ENCODE assay signal across 9 mouse cellular contexts in genomic region chr2:71026787-71027186, GRCm38 (mm10). TPM values are rescaled to one million over a fixed set of nuclear protein-coding genes. Genes with fewer than 3 reads are reported as not detected.
DNase-seq lines count a peak whose midpoint lies in the region; ATAC-seq and TF ChIP-seq lines count a peak whose summit lies in the region.
"Had no signal": no experiment of that assay in that cellular context is flagged by ENCODE, and none has a peak within 500 bp of the region (broad histone marks: within the 10 kb centered on the region; RNA-seq: fewer than 3 reads in every experiment).

No protein-coding gene starts in this region.

- 59% methylated on average over 5 of the region's 5 CpGs for WGBS in lung, postnatal 0 days
- 44% methylated on average over 5 of the region's 5 CpGs for WGBS in forebrain, embryonic 16.5 days
- WGBS in midbrain, embryonic 14.5 days, result 49% methylated on average over 5 of the region's 5 CpGs

- no peaks in the 10 kb centered on the region for H3K4me1 ChIP-seq in lung, postnatal 0 days (ENCODE audit: insufficient read depth, low read depth, low read length)
- peaks cover 7% of the 10 kb centered on the region for H3K4me1 ChIP-seq in forebrain, embryonic 16.5 days (replicated peaks; ENCODE audit: control insufficient read depth, insufficient read depth, low read length)
- H3K4me1 ChIP-seq in midbrain, embryonic 14.5 days (ENCODE audit: control insufficient read depth, insufficient read depth, low read length), result no peaks in the 10 kb centered on the region

- TF ChIP-seq CTCF in lung, postnatal 0 days (IDR thresholded peaks at IDR 0.05), result peak; percentile 40

- no peak for TF ChIP-seq EP300 in lung, postnatal 0 days (IDR thresholded peaks at IDR 0.05)

- H3K27ac ChIP-seq in lung, postnatal 0 days (ENCODE audit: low read length), result no peak overlapping the region
- no peak overlapping the region for H3K27ac ChIP-seq in forebrain, embryonic 16.5 days (ENCODE audit: low read length)
- H3K27ac ChIP-seq in midbrain, embryonic 14.5 days (replicated peaks; ENCODE audit: low read depth, low read length), result no peak overlapping the region
- H3K27ac ChIP-seq: neural tube, embryonic 13.5 days had no signal

- ATAC-seq in lung, postnatal 0 days, result peak; percentile 73
- peak; percentile 38; the same call in 1 of the 2 replicates for ATAC-seq in forebrain, embryonic 16.5 days
- no peak for ATAC-seq in midbrain, embryonic 14.5 days (ENCODE audit: low FRiP score, low TSS enrichment)

- H3K4me2 ChIP-seq in lung, postnatal 0 days (replicated peaks; ENCODE audit: low read depth, low read length), result no peak overlapping the region
- H3K4me2 ChIP-seq in forebrain, embryonic 16.5 days (ENCODE audit: low read length), result no peak overlapping the region
- no peak overlapping the region for H3K4me2 ChIP-seq in midbrain, embryonic 14.5 days (ENCODE audit: low read length)
- H3K4me2 ChIP-seq: neural tube, embryonic 13.5 days had no signal

- H3K27me3 ChIP-seq in lung, postnatal 0 days (replicated peaks; ENCODE audit: insufficient read depth, low read length), result no peaks in the 10 kb centered on the region
- H3K27me3 ChIP-seq in forebrain, embryonic 16.5 days (replicated peaks; ENCODE audit: control insufficient read depth, insufficient read depth, low read length), result no peaks in the 10 kb centered on the region
- H3K27me3 ChIP-seq in midbrain, embryonic 14.5 days (ENCODE audit: control insufficient read depth, insufficient read depth, low read length), result no peaks in the 10 kb centered on the region
- H3K27me3 ChIP-seq: neural tube, embryonic 13.5 days had no signal

- no peaks in the 10 kb centered on the region for H3K36me3 ChIP-seq in lung, postnatal 0 days (ENCODE audit: insufficient read depth, low read length)
- no peaks in the 10 kb centered on the region for H3K36me3 ChIP-seq in forebrain, embryonic 16.5 days (ENCODE audit: control insufficient read depth, insufficient read depth)
- H3K36me3 ChIP-seq in midbrain, embryonic 14.5 days (ENCODE audit: control insufficient read depth, insufficient read depth, low read length), result no peaks in the 10 kb centered on the region
- H3K36me3 ChIP-seq: neural tube, embryonic 13.5 days had no signal

- DNase-seq in lung, postnatal 0 days (ENCODE audit: low spot score), result peak; percentile 53
- DNase-seq in lung, postnatal 25 days (ENCODE audit: low spot score), result no peak
- DNase-seq in kidney, postnatal 14 days, result peak; percentile 34
- peak; percentile 64 for DNase-seq in midbrain, embryonic 14.5 days
- no peak for DNase-seq in urinary bladder, postnatal 14 days (ENCODE audit: low spot score)
- DNase-seq in cerebellum, adult 9-11 months, result no peak
- no peak for DNase-seq in adrenal gland, adult (ENCODE audit: inconsistent age in 2 of 2, low spot score in 1 of 2)

- H3K9ac ChIP-seq in lung, postnatal 0 days (replicated peaks; ENCODE audit: low read depth), result no peak overlapping the region
- no peak overlapping the region for H3K9ac ChIP-seq in forebrain, embryonic 16.5 days (replicated peaks; ENCODE audit: low read depth, low read length)
- H3K9ac ChIP-seq in midbrain, embryonic 14.5 days (replicated peaks; ENCODE audit: low read length), result no peak overlapping the region
- H3K9ac ChIP-seq: neural tube, embryonic 13.5 days had no signal

- H3K4me3 ChIP-seq in lung, postnatal 0 days (ENCODE audit: low read depth, low read length), result no peak overlapping the region
- no peak overlapping the region for H3K4me3 ChIP-seq in forebrain, embryonic 16.5 days (replicated peaks; ENCODE audit: low read length)
- no peak overlapping the region for H3K4me3 ChIP-seq in midbrain, embryonic 14.5 days (replicated peaks; ENCODE audit: low read depth, low read length)
- H3K4me3 ChIP-seq: neural tube, embryonic 13.5 days had no signal

- H3K9me3 ChIP-seq in lung, postnatal 0 days (ENCODE audit: low read length), result no peaks in the 10 kb centered on the region
- H3K9me3 ChIP-seq in forebrain, embryonic 16.5 days (ENCODE audit: control insufficient read depth, low read length), result no peaks in the 10 kb centered on the region
- H3K9me3 ChIP-seq in midbrain, embryonic 14.5 days (ENCODE audit: control insufficient read depth, low read length), result no peaks in the 10 kb centered on the region
- H3K9me3 ChIP-seq: neural tube, embryonic 13.5 days had no signal

RNA-seq across cellular contexts. Expression of gene Dcaf17, which starts 28.3 kb away (rescaled TPM):
- polyA plus RNA-seq in lung, postnatal 0 days (2015; fragmentation: Nextera tagmentation; extraction: Ambion mirVana), result 25.1 and 26.6 TPM in 2 replicates
- polyA plus RNA-seq in forebrain, embryonic 16.5 days (2015; fragmentation: Nextera tagmentation; extraction: Ambion mirVana), result 37.2 and 43.3 TPM in 2 replicates
- 28.7 and 33.3 TPM in 2 replicates for polyA plus RNA-seq in midbrain, embryonic 14.5 days (2014; fragmentation: Nextera tagmentation; extraction: Ambion mirVana)

RNA-seq across cellular contexts. Expression of gene Mettl8, which starts 28.6 kb away (rescaled TPM):
- polyA plus RNA-seq in lung, postnatal 0 days (2015; fragmentation: Nextera tagmentation; extraction: Ambion mirVana), result 8.6 and 8.7 TPM in 2 replicates
- polyA plus RNA-seq in forebrain, embryonic 16.5 days (2015; fragmentation: Nextera tagmentation; extraction: Ambion mirVana), result 15.3 and 15.4 TPM in 2 replicates
- polyA plus RNA-seq in midbrain, embryonic 14.5 days (2014; fragmentation: Nextera tagmentation; extraction: Ambion mirVana), result 9.6 and 13.8 TPM in 2 replicates

Comparison
In these comparisons a context has a peak if more than half of its experiments do, and no peak if none do; other contexts are left out.
1. DNase-seq: peak in lung, postnatal 0 days (single experiment), kidney, postnatal 14 days (single experiment) and midbrain, embryonic 14.5 days (single experiment); none in lung, postnatal 25 days (single experiment), urinary bladder, postnatal 14 days (single experiment), cerebellum, adult 9-11 months (single experiment) and adrenal gland, adult (0 of 2).